Mouse (Mus musculus) liver, adult 2 months (tissue): Measurements from ENCODE around the gene Mecom.

Experiments
- CTCF ChIP-seq: fragments of 200-500 bp; IDR thresholded peaks from 2 replicates; pipeline ENCODE4 v1.5.1; 2011; ENCODE audit warnings: low read depth, low read length, control low read depth
- POLR2A ChIP-seq: fragments of 200-500 bp; IDR thresholded peaks from 2 replicates; pipeline ENCODE4 v1.6.1; 2011; ENCODE audit warnings: low read length, control low read depth; ENCODE audit not compliant: insufficient read depth; ENCODE audit errors: extremely low read depth

DNA sequence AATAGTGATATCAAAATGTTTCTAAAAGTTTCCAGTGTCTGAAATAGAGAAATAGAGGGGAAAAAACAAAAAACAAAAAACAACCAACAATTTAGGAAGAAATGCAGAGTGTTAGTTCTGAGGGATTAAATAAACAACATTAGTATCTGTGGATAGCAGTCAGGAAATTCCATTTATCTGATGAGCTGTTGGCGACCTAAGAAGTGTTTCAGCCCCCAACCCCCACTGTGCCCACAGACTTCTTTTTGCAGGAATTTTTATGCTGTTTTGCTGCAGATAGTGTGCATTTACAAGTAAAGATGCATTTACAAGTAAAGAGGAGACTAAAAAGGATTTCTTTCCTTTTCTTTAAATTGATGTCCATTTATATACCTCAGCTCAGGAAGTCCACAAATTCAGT, 441.9 kb downstream of the Mecom start:
- TF ChIP-seq CTCF: no peak
- no peak for TF ChIP-seq POLR2A
